Mouse (Mus musculus) embryonic facial prominence, embryonic 14.5 days (tissue): ENCODE data around the gene Fkrp. TPM values are rescaled to one million over a fixed set of nuclear protein-coding genes. Genes with fewer than 3 reads are reported as not detected.

ENCODE experiments used
- ATAC-seq: fragments of 200-750 bp; cut with Nextera tagmentation; 2 replicates; pipeline ENCODE4 v1.8.0; 2017; ENCODE audit warnings: low read depth, moderate number of reproducible peaks, moderate TSS enrichment
- DNase-seq: peaks from one replicate; pipeline ENCODE4 v3.0.0-alpha.2; 2015; ENCODE audit warnings: low spot score
- H3K27ac ChIP-seq: fragments of 300-500 bp; sonication (generic); replicated peaks from 2 replicates; pipeline ENCODE4 v1.5.1; 2014; ENCODE audit warnings: low read depth, mild to moderate bottlenecking, low read length, moderate library complexity
- H3K27me3 ChIP-seq: fragments of 300-500 bp; sonication (generic); replicated peaks from 2 replicates; pipeline ENCODE4 v1.6.1; 2014; ENCODE audit warnings: low read length; ENCODE audit not compliant: control insufficient read depth, insufficient read depth
- H3K36me3 ChIP-seq: fragments of 300-500 bp; sonication (generic); 2 replicates; pipeline ENCODE4 v1.6.1; 2014; ENCODE audit warnings: low read length, mixed read lengths; ENCODE audit not compliant: control insufficient read depth, insufficient read depth
- H3K4me1 ChIP-seq: fragments of 300-500 bp; sonication (generic); 2 replicates; pipeline ENCODE4 v1.6.1; 2014; ENCODE audit warnings: antibody characterized with exemption, low read length; ENCODE audit not compliant: control insufficient read depth, insufficient read depth
- H3K4me2 ChIP-seq: fragments of 300-500 bp; sonication (generic); 2 replicates; pipeline ENCODE4 v1.6.1; 2014; ENCODE audit warnings: low read depth, mild to moderate bottlenecking, low read length, moderate library complexity, mixed read lengths
- H3K4me3 ChIP-seq: fragments of 300-500 bp; sonication (generic); 2 replicates; pipeline ENCODE4 v1.5.1; 2014; ENCODE audit warnings: low read depth, mild to moderate bottlenecking, low read length
- H3K9ac ChIP-seq: fragments of 300-500 bp; sonication (generic); 2 replicates; pipeline ENCODE4 v1.6.1; 2014; ENCODE audit warnings: low read depth, mild to moderate bottlenecking, low read length, moderate library complexity, mixed read lengths
- H3K9me3 ChIP-seq: fragments of 300-500 bp; sonication (generic); 2 replicates; pipeline ENCODE4 v1.6.1; 2016; ENCODE audit warnings: low read length; ENCODE audit not compliant: control insufficient read depth
- whole genome bisulfite sequencing: fragments of 180-500 bp; shearing (Covaris S2); extraction: QIAGEN DNeasy Blood & Tissue Kit; methylation state at CpG from one replicate; pipeline ENCODE4 v1.1.7; 2014; 5-methylcytosine and 5-hydroxymethylcytosine counted together
- polyA plus RNA-seq: library from polyadenylated mRNA; unstranded; fragments of >200 nt; fragmentation: Nextera tagmentation; extraction: Ambion mirVana; gene quantifications from 2 replicates; pipeline ENCODE4 v1.2.1, GENCODE M21; 2014

The Fkrp gene
- polyA plus RNA-seq, 1 experiment from 2014 or later = 28.6 TPM

DNA sequence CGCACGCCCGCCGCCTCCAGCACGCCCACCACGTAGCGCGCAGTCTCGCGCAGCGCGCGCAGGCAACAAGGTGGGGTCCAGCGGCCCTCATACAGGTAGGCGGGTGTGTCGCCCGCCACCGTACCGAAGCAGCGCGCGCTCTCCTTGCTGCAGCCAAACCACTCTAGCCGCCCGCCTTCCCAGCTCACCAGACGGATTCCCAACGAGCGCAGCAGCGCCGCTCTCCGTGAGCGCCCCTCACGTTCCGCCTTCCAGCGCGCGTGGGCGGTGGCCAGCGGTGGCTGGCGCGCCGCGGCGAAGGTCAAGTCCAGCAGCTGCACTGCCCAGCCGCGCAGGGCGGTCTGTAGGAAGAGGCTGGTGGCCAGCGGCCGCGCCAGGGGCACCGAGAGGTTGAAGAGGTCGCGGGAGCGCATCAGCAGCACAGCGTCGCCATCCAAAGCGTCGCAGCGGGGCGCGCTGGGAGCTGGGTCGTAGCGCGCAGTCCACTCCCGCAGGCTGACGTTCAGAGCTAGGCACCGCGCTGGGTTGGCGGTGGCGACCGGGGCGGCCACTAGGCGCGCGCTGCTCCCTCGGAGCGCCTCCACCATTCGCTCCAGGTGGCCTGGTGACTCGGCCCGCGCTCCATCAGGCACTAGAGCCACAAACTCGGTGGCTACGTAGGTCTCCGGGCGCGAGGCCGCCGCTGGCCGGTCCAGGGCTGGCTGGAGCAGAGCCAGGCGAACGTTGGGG lies 5.4 kb downstream of the Fkrp start:
- H3K4me3 ChIP-seq = peak overlapping the region; percentile 46
- 12% methylated on average over 23 of the region's 90 CpGs for WGBS
- H3K9ac ChIP-seq = peak overlapping the region; percentile 58
- peak; percentile 26 for ATAC-seq
- peak overlapping the region; percentile 88 for H3K4me2 ChIP-seq
- peak; percentile 41 for DNase-seq
- no peaks in the 10 kb centered on the region for H3K9me3 ChIP-seq
- H3K4me1 ChIP-seq = peaks cover 9% of the 10 kb centered on the region
- H3K27ac ChIP-seq = no peak overlapping the region; the same call in 1 of the 2 replicates
- H3K27me3 ChIP-seq = peaks cover 10% of the 10 kb centered on the region
- peaks cover 51% of the 10 kb centered on the region for H3K36me3 ChIP-seq

DNA sequence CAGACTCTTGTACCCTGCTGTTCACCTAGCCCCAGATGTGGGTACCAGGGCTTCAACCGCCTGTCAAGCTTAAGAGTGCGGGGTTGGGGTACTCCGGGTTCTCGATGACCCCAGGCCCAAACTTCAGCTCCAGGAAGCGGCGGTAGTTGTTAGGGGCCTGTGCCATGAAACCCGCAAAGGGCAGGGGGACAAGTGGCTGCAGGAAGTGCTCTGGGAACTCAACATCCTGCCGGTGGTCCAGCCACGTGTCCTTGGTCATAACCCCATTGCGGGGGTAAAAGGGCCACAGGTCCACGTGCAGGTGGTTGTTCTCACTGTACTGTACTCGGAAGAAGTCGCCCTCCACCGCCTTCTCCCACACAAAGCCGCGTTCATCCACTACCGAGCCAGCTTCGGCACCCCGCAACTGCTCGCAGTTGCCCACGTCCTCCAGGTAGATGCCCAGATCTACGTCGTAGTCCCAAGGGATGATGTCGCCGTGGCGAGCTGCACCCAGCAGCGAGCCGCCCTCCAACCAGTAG lies 6.1 kb downstream of the Fkrp start:
- ATAC-seq = no peak
- no peaks in the 10 kb centered on the region for H3K9me3 ChIP-seq
- WGBS = 49% methylated on average over 24 of the region's 28 CpGs
- H3K4me2 ChIP-seq = peak overlapping the region; percentile 88
- H3K27me3 ChIP-seq = peaks cover 10% of the 10 kb centered on the region
- H3K9ac ChIP-seq = peak overlapping the region; percentile 58; the same call in 1 of the 2 replicates
- no peak for DNase-seq
- no peak overlapping the region for H3K27ac ChIP-seq
- H3K4me1 ChIP-seq = peaks cover 4% of the 10 kb centered on the region
- H3K36me3 ChIP-seq = peaks cover 51% of the 10 kb centered on the region
- peak overlapping the region; percentile 46 for H3K4me3 ChIP-seq

DNA sequence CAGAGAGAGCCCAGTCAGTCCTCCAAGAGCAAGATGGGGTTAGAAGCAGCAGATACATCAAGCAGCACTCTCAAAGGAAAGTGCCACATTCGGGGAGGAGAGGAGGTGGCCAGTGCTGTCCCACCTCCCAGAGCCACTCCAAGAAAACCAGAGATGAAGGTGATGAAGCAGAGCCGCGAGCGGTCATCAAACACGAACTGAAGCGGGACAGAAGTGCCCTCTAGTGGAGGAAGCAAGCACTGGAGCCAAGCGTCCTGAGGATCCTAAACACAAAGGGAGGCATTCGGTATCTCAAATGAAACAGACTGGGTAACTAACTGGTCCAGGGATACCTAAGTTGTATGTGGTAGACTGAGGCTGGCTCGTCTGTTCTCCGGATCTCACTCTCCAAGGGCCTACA lies 6.8 kb downstream of the Fkrp start:
- ATAC-seq (no peak), DNase-seq (peak; percentile 71)
- Histone ChIP-seq H3K4me1 (peaks cover 3% of the 10 kb centered on the region; the same call in 1 of the 2 replicates), H3K4me2 (no peak overlapping the region), H3K4me3 (no peak overlapping the region), H3K9ac (no peak overlapping the region), H3K27ac (no peak overlapping the region), H3K27me3 (peaks cover 10% of the 10 kb centered on the region), H3K9me3 (no peaks in the 10 kb centered on the region), H3K36me3 (peaks cover 51% of the 10 kb centered on the region)
- 33% methylated on average over 10 of the region's 10 CpGs for WGBS

DNA sequence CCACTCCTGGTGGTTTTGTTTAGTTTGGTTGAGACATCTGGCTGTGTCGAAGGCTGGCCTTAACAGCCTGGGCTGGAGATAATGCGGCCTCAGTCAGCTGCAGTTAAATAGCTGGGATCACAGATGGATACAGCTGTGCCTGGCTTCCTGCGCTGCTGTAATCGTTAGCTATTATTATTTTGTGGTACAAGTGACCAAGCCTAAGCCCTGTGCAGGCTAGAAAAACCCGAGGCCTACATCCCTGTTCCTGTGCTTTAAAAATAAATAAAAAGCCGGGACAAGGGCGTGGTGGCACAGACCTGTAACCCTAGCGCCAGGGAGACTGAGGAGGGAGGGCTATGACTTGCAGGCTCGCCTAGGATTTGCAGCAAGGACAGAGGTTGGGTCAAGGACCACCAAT lies 7.9 kb downstream of the Fkrp start:
- no peak overlapping the region for H3K4me2 ChIP-seq
- ATAC-seq (no peak), DNase-seq (no peak)
- no peaks in the 10 kb centered on the region for H3K9me3 ChIP-seq
- no peak overlapping the region for H3K9ac ChIP-seq
- peaks cover 3% of the 10 kb centered on the region; the same call in 1 of the 2 replicates for H3K4me1 ChIP-seq
- WGBS = 80% methylated on average over 9 of the region's 9 CpGs
- peaks cover 43% of the 10 kb centered on the region for H3K36me3 ChIP-seq
- H3K4me3 ChIP-seq = no peak overlapping the region
- no peak overlapping the region for H3K27ac ChIP-seq
- H3K27me3 ChIP-seq = peaks cover 10% of the 10 kb centered on the region

DNA sequence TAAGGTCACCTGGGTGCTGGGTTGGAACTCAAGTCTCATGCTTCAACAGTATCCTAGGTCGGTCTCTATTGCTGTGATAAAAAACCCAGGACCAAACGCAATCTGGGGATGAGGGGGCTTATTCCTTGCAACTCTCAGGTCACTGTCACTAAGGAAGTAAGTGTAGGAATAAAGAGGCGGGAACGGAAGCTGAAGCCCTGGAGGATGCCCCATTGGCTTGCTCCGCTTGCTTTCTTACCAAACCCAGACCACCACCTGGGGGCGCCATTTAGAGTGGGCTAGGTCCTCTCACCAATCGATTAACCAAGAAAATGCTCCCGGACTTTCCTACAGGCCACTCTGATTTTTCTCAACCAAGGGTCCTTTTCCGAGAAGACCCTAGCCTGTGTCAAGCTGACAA lies 8.6 kb downstream of the Fkrp start:
- ATAC-seq (no peak), DNase-seq (no peak)
- no peaks in the 10 kb centered on the region for H3K9me3 ChIP-seq
- H3K4me1 ChIP-seq = peaks cover 3% of the 10 kb centered on the region; the same call in 1 of the 2 replicates
- no peak overlapping the region for H3K4me2 ChIP-seq
- no peak overlapping the region for H3K4me3 ChIP-seq
- H3K27me3 ChIP-seq = peaks cover 10% of the 10 kb centered on the region
- peaks cover 42% of the 10 kb centered on the region for H3K36me3 ChIP-seq
- no peak overlapping the region for H3K27ac ChIP-seq
- H3K9ac ChIP-seq = no peak overlapping the region
- WGBS = 92% methylated on average over 9 of the region's 9 CpGs

DNA sequence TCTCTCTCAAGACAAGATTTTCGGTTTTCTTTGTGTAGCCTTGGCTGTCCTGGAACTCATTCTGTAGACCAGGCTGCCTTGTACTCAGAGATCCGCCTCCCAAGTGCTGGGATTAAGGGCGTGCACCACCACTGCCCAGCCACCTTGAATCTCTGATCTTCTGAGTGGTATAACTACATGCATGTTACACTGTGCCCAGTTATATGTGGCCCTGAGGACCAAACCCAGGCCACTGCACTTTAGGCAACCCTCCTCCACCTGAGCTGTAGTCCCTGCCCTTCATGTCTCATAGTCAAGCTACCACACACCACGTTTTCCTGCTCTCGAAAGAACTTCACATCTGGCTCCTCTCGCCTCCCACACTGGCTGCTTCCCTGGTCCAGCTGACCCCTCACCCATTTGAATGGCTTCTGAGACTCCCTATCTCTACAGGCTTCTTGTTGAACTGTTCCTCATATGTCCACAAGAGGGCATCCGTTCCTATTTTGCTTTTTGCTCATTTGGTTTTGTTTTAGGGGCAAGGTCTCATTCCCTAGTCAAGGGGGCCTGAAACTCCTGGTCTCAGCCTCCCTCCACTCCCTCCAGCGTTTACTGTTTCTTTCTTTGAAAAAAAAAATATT lies 12.0 kb downstream of the Fkrp start:
- no peak overlapping the region for H3K9ac ChIP-seq
- WGBS = 36% methylated on average over 8 of the region's 8 CpGs
- no peak overlapping the region for H3K4me2 ChIP-seq
- no peak overlapping the region for H3K27ac ChIP-seq
- no peak overlapping the region for H3K4me3 ChIP-seq
- no peaks in the 10 kb centered on the region for H3K4me1 ChIP-seq
- no peaks in the 10 kb centered on the region for H3K27me3 ChIP-seq
- no peaks in the 10 kb centered on the region for H3K9me3 ChIP-seq
- peaks cover 30% of the 10 kb centered on the region for H3K36me3 ChIP-seq
- 0 out of 2 replicates have a peak, but pooled peaks have one; percentile 26 for ATAC-seq
- DNase-seq = no peak

DNA sequence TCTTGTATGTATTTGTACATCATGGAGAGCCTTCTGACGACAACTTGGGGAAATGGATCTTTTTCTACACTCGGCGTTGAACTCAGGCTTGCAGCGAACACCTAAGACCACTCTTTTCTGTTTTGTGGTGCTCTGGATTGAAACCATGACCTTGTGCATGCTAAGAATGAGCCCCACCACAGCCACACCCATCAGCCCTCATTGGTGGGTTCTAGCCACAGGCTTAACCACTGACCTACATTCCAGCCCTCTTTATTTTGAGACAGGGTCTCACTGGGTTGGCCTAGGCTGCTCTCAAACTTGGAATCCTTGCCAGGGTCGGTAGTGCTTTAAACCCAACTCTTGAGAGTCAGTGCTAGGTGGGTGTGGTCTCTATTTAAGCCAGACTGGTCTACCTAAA lies 21.6 kb downstream of the Fkrp start:
- 86% methylated on average over 5 of the region's 5 CpGs for whole genome bisulfite sequencing

DNA sequence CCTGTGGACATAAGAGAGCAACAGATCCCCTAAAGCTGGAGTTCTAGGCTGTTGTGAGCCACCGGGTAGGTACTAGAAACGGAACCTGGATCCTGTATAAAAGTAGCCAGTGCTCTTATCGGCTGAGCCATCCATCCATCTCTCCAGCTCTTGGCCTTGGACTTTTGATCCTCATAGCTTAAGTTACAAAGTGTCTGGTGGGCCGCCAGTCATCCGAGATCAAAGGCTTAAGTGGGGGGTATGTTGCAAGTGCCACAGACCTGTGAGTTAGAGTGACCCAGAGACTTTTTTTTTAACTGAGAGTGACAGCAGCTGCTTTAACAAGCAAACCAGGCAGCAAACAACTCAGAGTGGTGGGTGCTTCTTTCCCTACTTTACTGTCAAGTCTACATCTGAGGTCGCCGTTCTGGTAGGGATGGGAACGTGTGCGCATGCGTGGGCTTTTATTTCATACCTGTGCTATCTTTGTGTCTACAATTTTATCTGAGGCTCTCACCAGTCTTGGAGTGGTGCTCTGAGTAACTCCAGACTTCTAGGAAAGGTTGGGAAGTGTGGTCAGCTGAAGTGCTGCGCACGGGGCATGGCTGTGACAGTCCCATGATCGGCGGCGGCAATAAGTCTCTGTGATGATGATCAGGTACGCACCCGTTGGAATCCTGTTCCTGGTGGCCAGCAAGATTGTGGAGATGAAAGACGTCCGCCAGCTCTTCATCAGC lies 23.4 kb downstream of the Fkrp start:
- no peak for ATAC-seq
- no peak overlapping the region for H3K9ac ChIP-seq
- H3K36me3 ChIP-seq = peaks cover 29% of the 10 kb centered on the region
- 88% methylated on average over 19 of the region's 19 CpGs for WGBS
- H3K27ac ChIP-seq = no peak overlapping the region
- no peaks in the 10 kb centered on the region for H3K4me1 ChIP-seq
- H3K27me3 ChIP-seq = no peaks in the 10 kb centered on the region
- no peak overlapping the region for H3K4me2 ChIP-seq
- no peaks in the 10 kb centered on the region for H3K9me3 ChIP-seq
- no peak for DNase-seq
- H3K4me3 ChIP-seq = no peak overlapping the region

More for the DNA sequence above, 21.6 kb downstream of the Fkrp start:
- Histone ChIP-seq H3K4me3 (no peak overlapping the region), H3K36me3 (peaks cover 28% of the 10 kb centered on the region), H3K4me1 (no peaks in the 10 kb centered on the region), H3K27me3 (no peaks in the 10 kb centered on the region), H3K4me2 (no peak overlapping the region), H3K9ac (no peak overlapping the region), H3K27ac (no peak overlapping the region), H3K9me3 (no peaks in the 10 kb centered on the region)
- DNase-seq = no peak
- ATAC-seq = no peak
